Comparison of ENCODE assay signal across 10 mouse cellular contexts in the genomic region with DNA sequence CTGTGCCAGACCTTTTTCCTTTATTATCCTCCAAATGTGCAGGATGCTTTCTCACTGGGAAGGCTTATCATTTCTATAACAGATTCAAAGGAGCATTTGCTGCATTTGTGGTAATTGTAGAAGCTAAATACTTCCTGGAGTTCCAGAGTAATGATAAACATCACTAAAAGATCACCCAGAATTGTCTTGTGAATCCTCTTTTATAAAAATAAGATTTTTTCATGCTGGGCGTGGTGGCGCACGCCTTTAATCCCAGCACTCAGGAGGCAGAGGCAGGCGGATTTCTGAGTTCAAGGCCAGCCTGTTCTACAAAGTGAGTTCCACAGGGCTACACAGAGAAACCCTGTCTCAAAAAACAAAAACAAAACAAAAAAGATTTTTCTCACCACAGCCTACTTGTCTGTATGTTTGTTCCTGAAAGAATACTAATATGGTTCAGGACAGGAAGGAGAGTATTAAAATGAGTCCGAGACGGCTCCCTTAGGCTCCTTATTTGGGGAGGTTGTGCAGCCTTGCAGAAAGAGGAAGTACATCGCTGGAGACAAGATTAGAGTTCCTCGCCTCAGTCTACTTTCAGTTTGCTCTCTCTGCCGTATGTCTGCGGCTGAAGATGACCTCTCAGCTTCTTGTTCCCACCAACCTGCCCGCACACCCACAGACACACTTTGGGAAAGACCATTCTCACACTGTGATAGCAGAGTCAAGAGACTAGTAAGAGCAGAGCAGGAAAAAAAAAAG. TPM values are rescaled to one million over a fixed set of nuclear protein-coding genes. Genes with fewer than 3 reads are reported as not detected.
DNase-seq lines count a peak whose midpoint lies in the region; ATAC-seq and TF ChIP-seq lines count a peak whose summit lies in the region.
"Had no signal": no experiment of that assay in that cellular context is flagged by ENCODE, and none has a peak within 500 bp of the region (broad histone marks: within the 10 kb centered on the region; RNA-seq: fewer than 3 reads in every experiment).

No protein-coding gene starts in this region.

- no peak for TF ChIP-seq CTCF in liver, postnatal 0 days (IDR thresholded peaks at IDR 0.05; ENCODE audit: low read depth)

- H3K4me1 ChIP-seq in kidney, embryonic 15.5 days, result peaks cover 8% of the 10 kb centered on the region
- peaks cover 24% of the 10 kb centered on the region for H3K4me1 ChIP-seq in liver, postnatal 0 days (ENCODE audit: insufficient read depth)

- ATAC-seq in kidney, embryonic 15.5 days (replicated peaks; ENCODE audit: low FRiP score), result no peak
- peak; percentile 77 for ATAC-seq in common myeloid progenitor, adult 5-6 weeks (replicated peaks; ENCODE audit: low read depth, poor library complexity, severe bottlenecking)
- no peak for ATAC-seq in liver, postnatal 0 days
- no peak for ATAC-seq in erythroid progenitor cell, adult 5-6 weeks (replicated peaks; ENCODE audit: low FRiP score, poor library complexity, severe bottlenecking)
- ATAC-seq: Patski had no signal

- H3K27ac ChIP-seq in kidney, embryonic 15.5 days, result no peak overlapping the region
- H3K27ac ChIP-seq in liver, postnatal 0 days (ENCODE audit: low read depth), result peak overlapping the region; percentile 99
- H3K27ac ChIP-seq: hindbrain, embryonic 12.5 days had no signal

- H3K9me3 ChIP-seq in kidney, embryonic 15.5 days (replicated peaks), result no peaks in the 10 kb centered on the region
- H3K9me3 ChIP-seq in liver, postnatal 0 days (ENCODE audit: low read length), result no peaks in the 10 kb centered on the region
- H3K9me3 ChIP-seq: hindbrain, embryonic 12.5 days had no signal

- WGBS in kidney, embryonic 15.5 days, result 83% methylated on average over 11 of the region's 11 CpGs
- 34% methylated on average over 11 of the region's 11 CpGs for WGBS in liver, postnatal 0 days (ENCODE audit: insufficient replicate concordance)

- H3K4me2 ChIP-seq in kidney, embryonic 15.5 days, result no peak overlapping the region
- H3K4me2 ChIP-seq in liver, postnatal 0 days (ENCODE audit: low read depth, low read length), result peak overlapping the region; percentile 68

- H3K36me3 ChIP-seq in kidney, embryonic 15.5 days, result peaks cover 4% of the 10 kb centered on the region; the same call in 1 of the 2 replicates
- no peaks in the 10 kb centered on the region for H3K36me3 ChIP-seq in liver, postnatal 0 days (replicated peaks; ENCODE audit: insufficient read depth, low read length)
- H3K36me3 ChIP-seq: hindbrain, embryonic 12.5 days had no signal

- no peaks in the 10 kb centered on the region for H3K27me3 ChIP-seq in kidney, embryonic 15.5 days
- no peaks in the 10 kb centered on the region for H3K27me3 ChIP-seq in liver, postnatal 0 days (ENCODE audit: insufficient read depth, low read length)
- H3K27me3 ChIP-seq: hindbrain, embryonic 12.5 days; Patski had no signal

- no peak overlapping the region for H3K9ac ChIP-seq in kidney, embryonic 15.5 days
- peak overlapping the region; percentile 54; the same call in 1 of the 2 replicates for H3K9ac ChIP-seq in liver, postnatal 0 days (replicated peaks)
- H3K9ac ChIP-seq: hindbrain, embryonic 12.5 days had no signal

- no peak overlapping the region for H3K4me3 ChIP-seq in kidney, embryonic 15.5 days (replicated peaks)
- H3K4me3 ChIP-seq in liver, postnatal 0 days (ENCODE audit: low read depth, low read length), result peak overlapping the region; percentile 28

- 0 out of 2 replicates have a peak, but pooled peaks have one; percentile 13 for TF ChIP-seq EP300 in liver, postnatal 0 days (IDR thresholded peaks at IDR 0.05; ENCODE audit: low read depth)

- DNase-seq in kidney, adult 11 months, result peak; percentile 15
- peak; percentile 31 for DNase-seq in liver, postnatal 0 days
- peak; percentile 40 to 69 for DNase-seq in spleen, postnatal 4 days (ENCODE audit: low spot score in 2 of 2)
- DNase-seq in frontal cortex, postnatal 10 days (ENCODE audit: low spot score in 2 of 2), result no peak
- no peak for DNase-seq in layer of hippocampus, postnatal 14 days (ENCODE audit: low spot score in 2 of 2)

RNA-seq across cellular contexts. Expression of gene Sf3b1, which starts 1.4 kb away (rescaled TPM):
- 301 and 326 TPM in 2 replicates for polyA plus RNA-seq in kidney, embryonic 15.5 days (2015; fragmentation: Nextera tagmentation; extraction: Ambion mirVana)
- 307 and 355 TPM in 2 replicates for total RNA-seq in common myeloid progenitor, adult 5-6 weeks (2017)
- polyA plus RNA-seq in liver, postnatal 0 days (2015; fragmentation: Nextera tagmentation; extraction: Ambion mirVana), result 101 and 117 TPM in 2 replicates
- 230 and 235 TPM in 2 replicates for total RNA-seq in erythroid progenitor cell, adult 5-6 weeks (2015; ENCODE audit: low replicate concordance)
- 189 and 207 TPM in 2 replicates for total RNA-seq in erythroid progenitor cell, adult 5-6 weeks (2017; ENCODE audit: low replicate concordance)
- 100 to 1,000 TPM; 142 to 175 TPM for total RNA-seq in layer of hippocampus, postnatal 14 days (2021)

RNA-seq across cellular contexts. Expression of gene Coq10b, which starts 23.9 kb away (rescaled TPM):
- 14.7 and 16.4 TPM in 2 replicates for polyA plus RNA-seq in kidney, embryonic 15.5 days (2015; fragmentation: Nextera tagmentation; extraction: Ambion mirVana)
- 15.6 and 23.1 TPM in 2 replicates for total RNA-seq in common myeloid progenitor, adult 5-6 weeks (2017)
- 20.6 and 24.4 TPM in 2 replicates for polyA plus RNA-seq in liver, postnatal 0 days (2015; fragmentation: Nextera tagmentation; extraction: Ambion mirVana)
- 12.6 and 21.0 TPM in 2 replicates for total RNA-seq in erythroid progenitor cell, adult 5-6 weeks (2015; ENCODE audit: low replicate concordance)
- 10.1 and 26.6 TPM in 2 replicates for total RNA-seq in erythroid progenitor cell, adult 5-6 weeks (2017; ENCODE audit: low replicate concordance)
- 10 to 100 TPM; 19.8 to 22.6 TPM for total RNA-seq in layer of hippocampus, postnatal 14 days (2021)

RNA-seq across cellular contexts. Expression of gene Hspe1, which starts 59.3 kb away (rescaled TPM):
- 501 and 586 TPM in 2 replicates for polyA plus RNA-seq in kidney, embryonic 15.5 days (2015; fragmentation: Nextera tagmentation; extraction: Ambion mirVana)
- 548 and 584 TPM in 2 replicates for total RNA-seq in common myeloid progenitor, adult 5-6 weeks (2017)
- 513 and 558 TPM in 2 replicates for polyA plus RNA-seq in liver, postnatal 0 days (2015; fragmentation: Nextera tagmentation; extraction: Ambion mirVana)
- 63.4 and 84.3 TPM in 2 replicates for total RNA-seq in erythroid progenitor cell, adult 5-6 weeks (2015; ENCODE audit: low replicate concordance)
- 40.1 and 54.0 TPM in 2 replicates for total RNA-seq in erythroid progenitor cell, adult 5-6 weeks (2017; ENCODE audit: low replicate concordance)
- total RNA-seq in layer of hippocampus, postnatal 14 days (2021), result 10 to 100 TPM; 95.2 to 98.3 TPM

RNA-seq across cellular contexts. Expression of gene Hspd1, which starts 59.4 kb away (rescaled TPM):
- 484 and 494 TPM in 2 replicates for polyA plus RNA-seq in kidney, embryonic 15.5 days (2015; fragmentation: Nextera tagmentation; extraction: Ambion mirVana)
- 519 and 524 TPM in 2 replicates for total RNA-seq in common myeloid progenitor, adult 5-6 weeks (2017)
- polyA plus RNA-seq in liver, postnatal 0 days (2015; fragmentation: Nextera tagmentation; extraction: Ambion mirVana), result 288 and 295 TPM in 2 replicates
- 21.3 and 49.9 TPM in 2 replicates for total RNA-seq in erythroid progenitor cell, adult 5-6 weeks (2015; ENCODE audit: low replicate concordance)
- 35.6 and 60.8 TPM in 2 replicates for total RNA-seq in erythroid progenitor cell, adult 5-6 weeks (2017; ENCODE audit: low replicate concordance)
- 100 to 1,000 TPM; 173 to 192 TPM for total RNA-seq in layer of hippocampus, postnatal 14 days (2021)

Comparison
In these comparisons a context has a peak if more than half of its experiments do, and no peak if none do; other contexts are left out.
1. DNase-seq: peak in kidney, adult 11 months (single experiment), liver, postnatal 0 days (single experiment) and spleen, postnatal 4 days (2 of 2); none in frontal cortex, postnatal 10 days (0 of 2) and layer of hippocampus, postnatal 14 days (0 of 2).